Mouse (Mus musculus) olfactory bulb, adult 2 months (tissue): Measurements from ENCODE around the gene 1700067P10Rik.

Experiments used
- CTCF ChIP-seq: fragments of 200-500 bp; IDR thresholded peaks from 2 replicates; pipeline ENCODE4 v1.5.1; 2012; ENCODE audit warnings: low read depth, mild to moderate bottlenecking, low read length, moderate library complexity; ENCODE audit not compliant: insufficient read depth
- POLR2A ChIP-seq: fragments of 200-500 bp; IDR thresholded peaks from 2 replicates; pipeline ENCODE4 v1.6.1; 2012; ENCODE audit warnings: mild to moderate bottlenecking, low read depth, low read length, moderate library complexity; ENCODE audit not compliant: insufficient read depth

GRCm38 (mm10) chr17:48099312-48099711, 10.2 kb downstream of the 1700067P10Rik start:
- TF ChIP-seq POLR2A = no peak
- TF ChIP-seq CTCF = no peak
